Mouse (Mus musculus) ZHBTc4 (cell line): Measurements from ENCODE around the gene C3.
A peak's percentile ranks its signal among the peaks of the same experiment; 100 is the strongest.

Source experiments
- DNase-seq: peaks from one replicate; pipeline ENCODE4 v3.0.0-alpha.2; 2011; ENCODE audit warnings: low read depth, low spot score

C3 gene

GRCm38 (mm10) chr17:57250461-57251160 is 22.7 kb upstream of the C3 start:
- DNase-seq = peak; percentile 69

GRCm38 (mm10) chr17:57249186-57250181 is 21.5 kb upstream of the C3 start, which contains the start of gene Trip10:
TSS of gene Trip10 (plus strand) at chr17:57249455.
- peak; percentile 93 for DNase-seq

GRCm38 (mm10) chr17:57248771-57249170 is 20.8 kb upstream of the C3 start:
- no peak for DNase-seq

GRCm38 (mm10) chr17:57248201-57248699 is 20.3 kb upstream of the C3 start, which contains the start of gene Gpr108:
TSS of gene Gpr108 (minus strand) at chr17:57248446.
- DNase-seq = peak; percentile 96

GRCm38 (mm10) chr17:57247393-57248200 is 19.7 kb upstream of the C3 start:
- peak; percentile 99 for DNase-seq

GRCm38 (mm10) chr17:57246663-57247392 is 18.9 kb upstream of the C3 start:
- peak; percentile 32 for DNase-seq

GRCm38 (mm10) chr17:57245311-57245929 is 17.5 kb upstream of the C3 start:
- no peak for DNase-seq

GRCm38 (mm10) chr17:57243650-57244370 is 15.9 kb upstream of the C3 start:
- DNase-seq = no peak

- no peak for DNase-seq
Measured at GRCm38 (mm10) chr17:57237181-57237580, 9.2 kb upstream of the C3 start.

- DNase-seq = no peak
Measured at GRCm38 (mm10) chr17:57235803-57236202, 7.9 kb upstream of the C3 start.

GRCm38 (mm10) chr17:57234254-57234928 is 6.5 kb upstream of the C3 start:
- no peak for DNase-seq

- no peak for DNase-seq
Measured at GRCm38 (mm10) chr17:57233038-57233437, 5.1 kb upstream of the C3 start.

GRCm38 (mm10) chr17:57232200-57232599 is 4.3 kb upstream of the C3 start:
- no peak for DNase-seq

GRCm38 (mm10) chr17:57231321-57231771 is 3.4 kb upstream of the C3 start:
- DNase-seq = no peak

- no peak for DNase-seq
Measured at GRCm38 (mm10) chr17:57230728-57231125, 2.8 kb upstream of the C3 start.

- no peak for DNase-seq
Measured at GRCm38 (mm10) chr17:57229851-57230727, 2.2 kb upstream of the C3 start.

GRCm38 (mm10) chr17:57228873-57229272 is 937 bp upstream of the C3 start:
- DNase-seq = no peak

- no peak for DNase-seq
Measured at GRCm38 (mm10) chr17:57227468-57227867, 468 bp downstream of the C3 start.
